Mouse (Mus musculus) neural tube, embryonic 15.5 days (tissue): ENCODE data around the gene Dph6. TPM values are rescaled to one million over a fixed set of nuclear protein-coding genes. Genes with fewer than 3 reads are reported as not detected.

ENCODE experiments used
- ATAC-seq: fragments of 200-750 bp; cut with Nextera tagmentation; 2 replicates; pipeline ENCODE4 v1.8.0; 2017; ENCODE audit warnings: mild to moderate bottlenecking, moderate TSS enrichment, moderate library complexity; ENCODE audit not compliant: low FRiP score
- H3K27ac ChIP-seq: fragments of 300-500 bp; sonication (generic); replicated peaks from 2 replicates; pipeline ENCODE4 v1.5.1; 2015; ENCODE audit warnings: mild to moderate bottlenecking, inconsistent platforms
- H3K27me3 ChIP-seq: fragments of 300-500 bp; sonication (generic); replicated peaks from 2 replicates; pipeline ENCODE4 v1.6.1; 2015; ENCODE audit warnings: inconsistent platforms
- H3K36me3 ChIP-seq: fragments of 300-500 bp; sonication (generic); 2 replicates; pipeline ENCODE4 v1.6.1; 2015; ENCODE audit warnings: inconsistent platforms
- H3K4me1 ChIP-seq: fragments of 300-500 bp; sonication (generic); 2 replicates; pipeline ENCODE4 v1.6.1; 2015; ENCODE audit warnings: inconsistent platforms
- H3K4me2 ChIP-seq: fragments of 300-500 bp; sonication (generic); 2 replicates; pipeline ENCODE4 v1.6.1; 2015; ENCODE audit warnings: inconsistent platforms, mild to moderate bottlenecking, moderate library complexity
- H3K4me3 ChIP-seq: fragments of 300-500 bp; sonication (generic); replicated peaks from 2 replicates; pipeline ENCODE4 v1.5.1; 2015; ENCODE audit warnings: mild to moderate bottlenecking, inconsistent platforms
- H3K9ac ChIP-seq: fragments of 300-500 bp; sonication (generic); replicated peaks from 2 replicates; pipeline ENCODE4 v1.6.1; 2015; ENCODE audit warnings: mild to moderate bottlenecking, inconsistent platforms
- H3K9me3 ChIP-seq: fragments of 300-500 bp; sonication (generic); replicated peaks from 2 replicates; pipeline ENCODE4 v1.6.1; 2016; ENCODE audit warnings: inconsistent platforms
- WGBS: fragments of 180-500 bp; shearing (Covaris S2); methylation state at CpG from one replicate; pipeline ENCODE4 v1.1.7; 2015; ENCODE audit warnings: mixed read lengths; 5-methylcytosine and 5-hydroxymethylcytosine counted together
- polyA plus RNA-seq: library from polyadenylated mRNA; unstranded; fragments of >200 nt; fragmentation: Nextera tagmentation; extraction: Ambion mirVana; gene quantifications from 2 replicates; pipeline ENCODE4 v1.2.1, GENCODE M21; 2015

Gene Dph6
- 15.7 and 18.1 TPM in 2 replicates for polyA plus RNA-seq

DNA sequence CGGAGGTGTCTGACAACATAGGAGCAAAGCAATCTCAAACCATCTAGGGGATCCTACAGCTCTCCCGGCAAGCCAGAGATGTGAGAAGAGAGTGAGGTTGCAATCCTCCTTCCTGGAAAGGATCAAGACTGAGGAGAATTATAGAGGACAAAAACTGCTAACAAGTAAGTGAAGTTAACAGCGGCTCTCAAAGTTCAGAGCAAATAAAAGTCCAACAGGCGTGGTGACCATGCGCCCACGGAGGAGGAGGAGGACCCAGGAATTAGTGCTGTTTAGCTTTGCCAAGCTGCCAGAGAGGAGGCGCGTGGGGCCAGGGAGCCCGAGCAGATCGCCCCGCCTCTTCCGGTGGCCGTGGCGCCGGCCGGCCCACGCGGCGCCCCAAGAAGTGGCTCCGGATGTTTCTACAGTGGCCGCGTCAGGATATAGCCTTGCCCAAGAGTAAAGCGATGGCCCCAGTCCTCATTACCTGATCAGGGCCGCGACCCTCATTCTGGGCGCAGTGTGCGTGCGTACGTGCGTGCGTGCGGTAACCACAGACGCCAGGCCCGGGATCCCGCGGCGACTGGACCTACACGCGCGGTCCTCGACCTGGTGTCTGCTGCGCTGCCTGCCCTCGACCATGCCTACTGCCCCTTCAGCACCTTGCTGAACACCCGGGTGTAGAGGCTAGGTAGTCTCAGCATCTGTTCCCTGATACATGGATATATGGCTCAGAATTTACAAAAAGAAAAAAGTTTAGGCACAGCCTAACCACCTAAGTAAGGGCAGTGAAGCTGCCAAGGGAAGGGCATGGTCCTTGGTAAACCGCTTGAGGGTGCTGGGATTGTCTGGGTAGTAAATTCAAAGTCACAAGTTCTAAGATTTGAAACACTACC, at the start of gene Dph6:
Dph6 (minus strand) TSS at position 600 of the 875 bp plus-strand sequence.
- 0% methylated on average over 45 of the region's 45 CpGs for WGBS
- peak within 1 kb of the TSS; percentile 84 for H3K4me3 ChIP-seq
- no peaks in the 10 kb centered on the region for H3K27me3 ChIP-seq
- peak within 1 kb of the TSS; percentile 69 for H3K9ac ChIP-seq
- ATAC-seq, result peak; percentile 97
- peaks cover 9% of the 10 kb centered on the region for H3K4me1 ChIP-seq
- H3K9me3 ChIP-seq, result no peaks in the 10 kb centered on the region
- no peaks in the 10 kb centered on the region for H3K36me3 ChIP-seq
- peak within 1 kb of the TSS; percentile 93 for H3K27ac ChIP-seq
- H3K4me2 ChIP-seq, result peak within 1 kb of the TSS; percentile 69

DNA sequence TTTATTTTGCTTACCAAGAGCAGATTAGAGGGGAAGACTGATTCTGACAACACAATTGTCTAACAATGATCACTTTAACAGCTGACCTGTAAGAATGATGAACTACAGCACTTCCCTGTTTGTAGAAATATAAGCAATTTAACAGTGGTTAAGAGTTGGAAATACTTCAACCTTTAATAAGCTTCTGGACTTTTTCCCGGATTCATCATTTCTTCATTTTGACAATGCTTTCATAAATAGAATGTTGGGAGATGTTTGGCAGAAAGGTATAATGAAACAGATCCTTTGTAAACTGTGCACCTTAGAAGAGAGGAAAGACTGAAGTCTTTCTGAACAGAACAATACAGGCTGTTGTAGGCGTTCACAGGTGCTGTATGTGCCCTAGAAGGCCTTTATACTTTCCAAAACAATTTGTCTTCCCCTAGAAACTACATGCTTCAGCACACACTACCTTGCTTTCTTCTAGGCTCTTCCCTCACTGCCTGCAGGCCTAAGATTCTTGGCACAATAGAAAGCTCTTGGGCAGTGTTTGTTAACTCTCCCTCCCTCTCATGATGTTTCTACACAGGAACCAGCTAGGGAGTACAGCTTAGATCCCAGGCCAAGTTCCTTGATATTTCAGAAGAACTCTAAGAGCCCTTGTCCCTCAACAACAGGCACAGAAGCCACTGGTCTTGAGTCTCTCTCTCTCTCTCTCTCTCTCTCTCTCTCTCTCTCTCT, 46.4 kb upstream of the Dph6 start:
- no peak for ATAC-seq
- Histone ChIP-seq H3K9me3 (no peaks in the 10 kb centered on the region), H3K4me1 (no peaks in the 10 kb centered on the region), H3K4me2 (no peak overlapping the region), H3K4me3 (no peak overlapping the region), H3K9ac (no peak overlapping the region), H3K27ac (no peak overlapping the region), H3K36me3 (no peaks in the 10 kb centered on the region), H3K27me3 (no peaks in the 10 kb centered on the region)
- 84% methylated on average over 2 of the region's 2 CpGs for WGBS

DNA sequence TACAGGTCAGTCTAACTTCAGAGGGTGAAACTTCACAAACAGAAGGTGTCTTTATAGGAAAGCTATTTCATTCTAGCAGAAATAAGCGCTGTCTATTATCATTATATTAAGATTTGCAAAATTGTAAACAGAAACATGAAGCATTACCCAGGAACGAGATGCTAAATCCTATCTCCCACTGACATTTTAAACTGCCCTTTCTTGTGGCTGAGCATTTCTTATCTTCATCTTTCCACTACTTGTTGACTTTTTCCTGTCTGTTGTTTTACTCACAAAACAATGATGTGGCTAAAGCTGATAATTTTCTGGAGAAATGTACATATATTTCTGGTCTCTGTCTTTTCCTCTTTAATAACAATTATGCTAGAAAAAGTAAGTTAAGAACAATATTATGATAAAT, 36.8 kb upstream of the Dph6 start:
- Histone ChIP-seq H3K9me3 (no peaks in the 10 kb centered on the region), H3K36me3 (no peaks in the 10 kb centered on the region), H3K4me2 (no peak overlapping the region), H3K27me3 (no peaks in the 10 kb centered on the region), H3K4me3 (no peak overlapping the region), H3K4me1 (peaks cover 7% of the 10 kb centered on the region; the same call in 1 of the 2 replicates), H3K9ac (no peak overlapping the region), H3K27ac (no peak overlapping the region)
- 82% methylated on average over 2 of the region's 2 CpGs for WGBS
- no peak for ATAC-seq

DNA sequence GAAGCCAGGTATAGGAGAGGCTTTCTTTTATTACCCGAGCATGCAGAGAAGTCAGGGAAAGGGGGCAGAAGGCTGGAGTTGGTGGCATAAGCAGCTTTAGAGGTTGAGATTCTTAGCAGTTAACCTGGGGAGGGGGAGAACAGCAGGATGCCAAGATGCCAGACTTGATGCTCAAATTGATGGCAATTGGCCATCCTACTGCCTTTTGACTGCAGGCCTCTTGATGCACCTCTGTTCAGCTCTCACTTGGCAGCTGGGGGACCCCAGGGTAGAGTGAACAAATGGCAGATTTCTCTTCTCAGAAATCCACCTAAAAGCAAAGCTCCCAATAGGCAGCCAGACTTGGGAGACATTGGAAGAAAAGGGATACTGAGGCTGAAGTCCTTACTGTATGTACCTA, 32.7 kb upstream of the Dph6 start:
- no peaks in the 10 kb centered on the region for H3K36me3 ChIP-seq
- 61% methylated on average over 1 of the region's 1 CpGs for WGBS
- no peaks in the 10 kb centered on the region for H3K9me3 ChIP-seq
- H3K9ac ChIP-seq, result no peak overlapping the region
- H3K4me1 ChIP-seq, result peaks cover 7% of the 10 kb centered on the region; the same call in 1 of the 2 replicates
- H3K27ac ChIP-seq, result no peak overlapping the region; the same call in 1 of the 2 replicates
- no peak overlapping the region for H3K4me3 ChIP-seq
- ATAC-seq, result no peak
- H3K4me2 ChIP-seq, result no peak overlapping the region
- H3K27me3 ChIP-seq, result no peaks in the 10 kb centered on the region

DNA sequence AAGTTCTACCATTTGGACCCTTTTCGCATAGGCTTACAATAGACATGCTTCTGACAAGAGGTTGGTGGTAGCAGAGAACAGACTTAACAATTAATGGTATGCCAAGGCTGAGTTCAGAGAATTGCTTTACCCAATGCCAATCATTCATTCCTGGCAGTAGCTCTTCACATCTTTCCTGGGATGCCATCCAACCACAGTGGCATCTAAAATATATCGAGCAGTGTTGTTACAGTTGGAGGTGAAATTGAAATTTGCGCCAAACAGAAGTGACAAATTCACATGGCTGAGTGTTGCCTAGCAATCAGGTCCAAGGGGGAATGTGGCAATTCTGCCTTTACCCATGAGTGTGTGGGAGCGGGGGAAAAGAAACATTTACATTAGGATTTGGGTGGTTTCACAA, 32.3 kb upstream of the Dph6 start:
- Histone ChIP-seq H3K27ac (no peak overlapping the region; the same call in 1 of the 2 replicates), H3K9ac (no peak overlapping the region), H3K4me3 (no peak overlapping the region), H3K4me1 (peaks cover 7% of the 10 kb centered on the region; the same call in 1 of the 2 replicates), H3K36me3 (no peaks in the 10 kb centered on the region), H3K4me2 (no peak overlapping the region), H3K27me3 (no peaks in the 10 kb centered on the region), H3K9me3 (no peaks in the 10 kb centered on the region)
- WGBS, result 60% methylated on average over 4 of the region's 4 CpGs
- peak; percentile 35; the same call in 1 of the 2 replicates for ATAC-seq

DNA sequence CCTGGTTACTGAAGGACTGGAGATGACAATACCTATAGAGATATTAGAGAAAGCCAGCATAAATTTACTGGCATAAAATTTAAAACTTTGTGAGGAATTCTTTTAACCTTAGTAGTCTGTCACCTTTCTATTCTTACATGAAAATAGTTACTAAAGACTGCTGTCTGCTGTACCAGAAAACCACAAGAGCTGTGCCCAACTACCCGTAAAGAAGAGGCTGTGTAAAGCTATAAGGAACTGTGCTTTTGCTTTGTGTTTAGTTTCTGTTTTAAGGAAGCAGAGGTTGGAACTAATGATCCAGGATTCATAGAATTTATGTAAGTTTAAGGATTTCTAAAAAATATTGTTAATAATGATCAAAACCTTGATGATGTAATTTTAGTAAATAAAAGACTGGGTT, 19.1 kb upstream of the Dph6 start:
- Histone ChIP-seq H3K36me3 (no peaks in the 10 kb centered on the region), H3K27me3 (no peaks in the 10 kb centered on the region), H3K4me2 (no peak overlapping the region), H3K9me3 (no peaks in the 10 kb centered on the region), H3K27ac (no peak overlapping the region), H3K9ac (no peak overlapping the region), H3K4me3 (no peak overlapping the region), H3K4me1 (no peaks in the 10 kb centered on the region)
- no peak for ATAC-seq
- WGBS, result 84% methylated on average over 1 of the region's 1 CpGs

DNA sequence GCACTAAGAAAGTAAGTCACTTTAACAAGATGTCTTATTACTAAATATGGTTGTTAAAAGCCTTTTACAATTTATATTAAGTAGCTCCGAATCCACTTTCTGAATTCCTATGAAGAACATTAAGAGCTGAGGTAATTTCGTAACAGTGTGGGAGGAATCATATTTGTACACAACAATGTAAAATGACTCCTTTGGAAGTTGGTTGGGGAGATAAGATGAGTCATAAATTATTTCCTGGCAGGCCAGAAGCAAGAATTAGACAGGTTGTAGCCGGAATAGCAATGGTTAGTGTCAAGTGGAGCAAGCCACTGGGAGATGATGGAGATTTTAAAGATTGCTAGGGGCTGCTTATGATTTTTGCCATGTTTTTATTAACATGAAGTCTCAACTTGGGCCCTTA, 16.2 kb upstream of the Dph6 start:
- no peak for ATAC-seq
- no peak overlapping the region for H3K27ac ChIP-seq
- no peaks in the 10 kb centered on the region for H3K27me3 ChIP-seq
- no peaks in the 10 kb centered on the region for H3K36me3 ChIP-seq
- no peak overlapping the region for H3K4me2 ChIP-seq
- no peaks in the 10 kb centered on the region for H3K4me1 ChIP-seq
- WGBS, result 80% methylated on average over 3 of the region's 3 CpGs
- no peak overlapping the region for H3K4me3 ChIP-seq
- H3K9me3 ChIP-seq, result no peaks in the 10 kb centered on the region
- no peak overlapping the region for H3K9ac ChIP-seq

DNA sequence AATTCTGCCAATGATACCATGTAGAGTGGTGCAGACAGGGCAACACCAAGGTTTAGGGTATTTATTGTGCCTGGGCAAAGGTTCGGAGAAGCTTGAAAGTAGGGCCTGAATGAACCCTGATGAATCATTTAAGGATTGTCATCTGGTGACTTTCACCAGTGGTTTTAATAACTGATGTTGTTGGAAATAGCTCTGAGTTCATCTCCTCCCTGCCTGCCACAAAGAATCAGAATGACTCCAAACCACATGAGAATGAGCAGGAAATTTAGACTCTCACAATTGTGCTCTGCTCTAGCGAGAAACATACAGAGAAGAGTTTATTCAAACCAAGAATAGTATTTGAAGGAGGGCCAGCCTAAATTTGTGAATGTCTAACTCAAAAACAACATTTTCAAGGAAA, 4.2 kb upstream of the Dph6 start:
- Histone ChIP-seq H3K9me3 (no peaks in the 10 kb centered on the region), H3K4me1 (peaks cover 5% of the 10 kb centered on the region), H3K36me3 (no peaks in the 10 kb centered on the region), H3K9ac (no peak overlapping the region), H3K4me3 (no peak overlapping the region), H3K27me3 (no peaks in the 10 kb centered on the region), H3K27ac (no peak overlapping the region), H3K4me2 (no peak overlapping the region)
- no peak for ATAC-seq
- WGBS, result 91% methylated on average over 2 of the region's 2 CpGs

DNA sequence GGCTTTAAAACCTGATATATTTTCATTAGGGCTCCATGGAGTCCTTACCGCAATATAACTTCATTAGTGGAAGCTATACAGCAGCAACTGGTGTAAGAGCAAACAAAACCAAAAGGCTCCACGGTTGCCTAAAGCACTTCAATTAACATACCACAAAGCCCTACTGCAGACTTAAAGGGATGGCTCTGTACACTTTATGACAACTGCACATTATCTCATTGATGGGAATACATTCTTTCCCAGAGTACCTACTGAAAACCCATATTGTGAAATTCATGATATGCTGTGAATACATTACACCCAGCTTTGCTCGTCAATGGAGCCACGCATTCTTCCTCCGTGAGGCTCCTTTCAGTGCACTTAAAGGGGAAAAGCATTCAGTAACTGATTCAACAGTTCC, 8.5 kb downstream of the Dph6 start:
- no peaks in the 10 kb centered on the region for H3K4me1 ChIP-seq
- 18% methylated on average over 5 of the region's 5 CpGs for WGBS
- H3K9ac ChIP-seq, result no peak overlapping the region
- no peaks in the 10 kb centered on the region for H3K9me3 ChIP-seq
- ATAC-seq, result no peak
- H3K27me3 ChIP-seq, result no peaks in the 10 kb centered on the region
- no peaks in the 10 kb centered on the region for H3K36me3 ChIP-seq
- no peak overlapping the region for H3K4me3 ChIP-seq
- H3K4me2 ChIP-seq, result no peak overlapping the region
- no peak overlapping the region for H3K27ac ChIP-seq

DNA sequence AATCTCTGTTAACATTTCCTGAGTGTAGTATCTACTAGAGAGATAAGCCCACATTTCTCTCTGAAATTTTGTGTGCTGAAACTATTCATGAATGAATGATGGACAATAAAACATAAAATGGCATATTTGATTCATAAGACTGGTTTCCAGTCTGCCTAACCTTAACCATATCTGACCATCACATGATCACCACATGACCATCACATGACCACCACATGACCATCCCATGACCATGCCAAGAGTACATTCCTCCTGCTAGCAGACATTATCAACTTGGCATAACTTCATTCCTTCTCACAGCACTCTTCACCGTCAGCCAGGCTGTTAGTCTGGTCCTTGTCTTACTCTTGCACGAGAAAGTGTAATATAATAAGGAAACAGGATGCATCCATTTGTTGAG, 10.9 kb downstream of the Dph6 start:
- 97% methylated on average over 2 of the region's 2 CpGs for WGBS
- Histone ChIP-seq H3K9me3 (no peaks in the 10 kb centered on the region), H3K9ac (no peak overlapping the region), H3K27me3 (no peaks in the 10 kb centered on the region), H3K4me3 (no peak overlapping the region), H3K27ac (no peak overlapping the region), H3K36me3 (0 out of 2 replicates have a peak, but pooled peaks cover 3% of the 10 kb centered on the region), H3K4me2 (no peak overlapping the region), H3K4me1 (no peaks in the 10 kb centered on the region)
- no peak for ATAC-seq

DNA sequence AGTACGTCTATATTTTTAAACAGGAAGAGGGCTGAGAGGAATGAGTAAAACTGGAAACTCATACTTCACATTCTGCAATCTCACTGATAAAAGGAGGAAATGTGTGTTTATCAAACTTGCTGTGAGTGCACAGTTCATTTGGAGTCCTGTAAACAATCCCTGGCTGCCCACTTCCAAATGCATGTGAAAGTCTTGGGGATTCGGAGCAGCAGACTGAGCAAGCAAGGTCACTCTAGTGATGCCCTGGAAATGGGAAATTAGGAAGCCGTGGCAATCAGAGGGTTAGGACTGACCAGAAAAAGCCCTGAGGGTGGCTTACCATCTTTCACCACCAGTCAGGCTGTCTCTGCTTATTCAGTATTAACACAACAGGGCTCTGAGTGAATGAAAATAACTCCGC, 30.1 kb downstream of the Dph6 start:
- Histone ChIP-seq H3K4me1 (peaks cover 7% of the 10 kb centered on the region), H3K36me3 (no peaks in the 10 kb centered on the region), H3K27me3 (no peaks in the 10 kb centered on the region), H3K27ac (no peak overlapping the region), H3K4me2 (no peak overlapping the region), H3K9ac (no peak overlapping the region), H3K4me3 (no peak overlapping the region), H3K9me3 (no peaks in the 10 kb centered on the region)
- 43% methylated on average over 4 of the region's 4 CpGs for WGBS
- ATAC-seq, result no peak

DNA sequence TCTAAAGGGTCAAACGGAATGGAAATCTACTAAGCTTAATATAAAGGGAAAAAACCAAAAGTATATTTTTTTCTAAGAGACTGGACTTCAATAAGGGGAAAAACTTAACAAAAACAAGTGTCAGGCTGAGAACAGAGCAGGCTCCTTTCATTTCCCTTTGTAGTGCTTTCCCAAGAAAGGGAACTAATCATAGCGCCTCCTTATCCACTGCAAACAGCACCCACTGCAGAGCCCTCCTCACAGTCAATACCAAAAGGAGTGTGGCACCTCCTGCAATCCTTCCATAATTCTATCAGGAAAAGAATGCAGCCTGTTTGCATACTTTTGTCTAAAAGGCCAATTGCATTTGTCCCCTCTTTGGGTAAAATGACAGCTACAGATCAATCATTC, 32.2 kb downstream of the Dph6 start:
- Histone ChIP-seq H3K4me1 (peaks cover 7% of the 10 kb centered on the region), H3K27ac (peak overlapping the region; percentile 24), H3K27me3 (no peaks in the 10 kb centered on the region), H3K9ac (no peak overlapping the region), H3K4me3 (no peak overlapping the region), H3K9me3 (no peaks in the 10 kb centered on the region), H3K36me3 (no peaks in the 10 kb centered on the region), H3K4me2 (peak overlapping the region; percentile 32)
- no peak; the same call in 1 of the 2 replicates for ATAC-seq
- WGBS, result 5% methylated on average over 2 of the region's 2 CpGs
